Mouse (Mus musculus): ENCODE results near the gene Lrrc26. TPM values are rescaled to one million over a fixed set of nuclear protein-coding genes. Genes with fewer than 3 reads are reported as not detected.
A peak's percentile ranks its signal among the peaks of the same experiment; 100 is the strongest.

Gene Lrrc26
- total RNA-seq, 2 experiments from 2014 or later = not detected

- peak; percentile 78 to 84 for DNase-seq (ENCODE audit: low spot score in 2 of 2)
Measured at GRCm38 (mm10) chr2:25292856-25293255, 3.1 kb downstream of the Lrrc26 start.

DNA sequence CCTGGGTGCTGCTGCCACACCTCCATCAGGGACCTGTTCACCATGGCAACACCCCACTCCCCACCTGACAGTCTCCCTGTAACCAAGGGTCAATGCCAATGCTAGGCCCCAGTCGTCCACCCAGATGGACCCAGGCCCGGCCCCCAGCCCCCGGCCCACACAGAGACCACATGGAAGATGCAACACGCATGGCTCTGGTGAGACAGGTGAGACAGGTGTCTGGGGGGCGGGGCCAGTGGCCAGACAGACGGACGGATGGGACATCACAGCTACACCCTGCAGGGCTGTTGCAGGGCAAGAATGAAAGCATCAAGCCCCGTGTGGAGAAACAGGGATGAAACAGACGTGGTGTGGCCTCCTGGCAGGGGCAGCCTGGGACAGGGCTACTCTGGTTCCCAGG is 4.0 kb downstream of the Lrrc26 start:
- DNase-seq (ENCODE audit: low spot score in 2 of 2) = no peak

DNA sequence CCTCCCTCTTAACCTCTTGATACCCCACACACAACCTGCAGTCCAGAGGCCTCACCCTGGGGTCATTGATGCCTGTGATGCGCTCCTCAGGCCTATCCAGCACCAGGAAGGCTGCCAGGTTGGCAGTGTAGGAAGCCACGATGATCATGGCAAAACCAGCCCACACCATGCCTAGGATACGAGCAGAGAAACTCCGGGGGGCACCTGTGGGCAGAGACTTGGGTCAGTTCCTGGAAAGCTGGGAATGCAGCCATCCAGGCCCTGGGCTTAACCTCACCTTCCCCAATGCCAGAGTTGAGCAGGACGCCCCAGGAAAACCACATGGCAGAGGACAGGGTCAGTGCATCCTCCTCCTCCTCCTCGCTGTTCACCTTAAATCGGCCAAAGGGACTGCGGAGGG is 7.4 kb downstream of the Lrrc26 start:
- no peak for DNase-seq (ENCODE audit: low spot score in 2 of 2)

DNA sequence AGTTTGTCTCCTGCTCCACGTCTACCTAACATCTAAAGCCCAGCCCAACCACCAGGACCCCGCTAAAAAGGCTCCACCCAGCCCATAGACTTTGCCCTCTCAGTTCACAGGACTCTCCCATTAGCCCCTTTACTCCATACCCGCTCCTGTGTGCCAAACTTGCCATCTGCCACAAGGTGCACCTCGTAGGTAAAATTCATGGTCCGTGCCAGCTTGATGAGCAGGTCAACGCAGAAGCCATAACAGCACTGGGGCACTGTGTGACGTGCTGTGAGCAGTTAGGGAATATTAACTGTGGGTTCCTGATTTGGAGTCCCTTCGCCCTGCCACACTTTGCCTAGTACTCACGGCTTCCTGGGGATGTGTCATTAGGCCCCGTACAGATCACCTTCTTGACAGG is 8.3 kb downstream of the Lrrc26 start:
- DNase-seq (ENCODE audit: low spot score in 2 of 2) = no peak

GRCm38 (mm10) chr2:25303452-25303851 is 13.7 kb downstream of the Lrrc26 start:
- no peak for DNase-seq (ENCODE audit: low spot score in 2 of 2)

- no peak for DNase-seq (ENCODE audit: low spot score in 2 of 2)
Measured at GRCm38 (mm10) chr2:25303931-25304656, 14.4 kb downstream of the Lrrc26 start.

- peak; percentile 49 to 64 for DNase-seq (ENCODE audit: low spot score in 2 of 2)
Measured at GRCm38 (mm10) chr2:25304657-25305541, 15.2 kb downstream of the Lrrc26 start.

- DNase-seq (ENCODE audit: low spot score in 2 of 2) = no peak
Measured at GRCm38 (mm10) chr2:25305587-25306359, 16.1 kb downstream of the Lrrc26 start.

- no peak for DNase-seq (ENCODE audit: low spot score in 2 of 2)
Measured at GRCm38 (mm10) chr2:25310180-25310579, 20.5 kb downstream of the Lrrc26 start.

- no peak for DNase-seq (ENCODE audit: low spot score in 2 of 2)
Measured at GRCm38 (mm10) chr2:25310969-25311368, 21.3 kb downstream of the Lrrc26 start.

DNA sequence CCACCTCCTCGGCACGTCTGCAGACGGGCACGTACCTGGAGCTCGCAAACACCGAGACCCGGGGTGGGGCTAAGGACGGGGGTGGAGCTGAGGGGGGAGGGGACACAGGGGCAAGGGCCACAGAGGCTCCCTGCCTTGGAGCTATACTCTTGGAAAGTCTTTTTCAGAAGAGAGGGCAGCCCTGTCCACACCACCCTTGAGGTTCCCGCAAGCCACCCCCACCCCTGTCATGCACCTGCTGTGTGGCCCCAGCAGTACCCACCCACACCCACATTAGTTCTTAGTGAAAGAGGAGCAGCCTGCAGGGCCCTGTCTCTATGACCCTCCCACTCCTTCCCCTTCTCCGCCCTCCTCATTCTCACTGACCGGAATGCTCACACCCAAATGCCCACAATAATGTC is 21.8 kb downstream of the Lrrc26 start:
- no peak for DNase-seq (ENCODE audit: low spot score in 2 of 2)

- peak in 1 of 2 experiments; percentile 32 for DNase-seq (ENCODE audit: low spot score in 2 of 2)
Measured at GRCm38 (mm10) chr2:25318119-25318966, 28.6 kb downstream of the Lrrc26 start.

- DNase-seq (ENCODE audit: low spot score in 2 of 2) = peak; percentile 78 to 83
Measured at GRCm38 (mm10) chr2:25318971-25319773, 29.5 kb downstream of the Lrrc26 start, which contains the start of gene Grin1. Grin1 (minus strand) TSS chr2:25319187.

GRCm38 (mm10) chr2:25320084-25320483 is 30.4 kb downstream of the Lrrc26 start:
- no peak for DNase-seq (ENCODE audit: low spot score in 2 of 2)

DNA sequence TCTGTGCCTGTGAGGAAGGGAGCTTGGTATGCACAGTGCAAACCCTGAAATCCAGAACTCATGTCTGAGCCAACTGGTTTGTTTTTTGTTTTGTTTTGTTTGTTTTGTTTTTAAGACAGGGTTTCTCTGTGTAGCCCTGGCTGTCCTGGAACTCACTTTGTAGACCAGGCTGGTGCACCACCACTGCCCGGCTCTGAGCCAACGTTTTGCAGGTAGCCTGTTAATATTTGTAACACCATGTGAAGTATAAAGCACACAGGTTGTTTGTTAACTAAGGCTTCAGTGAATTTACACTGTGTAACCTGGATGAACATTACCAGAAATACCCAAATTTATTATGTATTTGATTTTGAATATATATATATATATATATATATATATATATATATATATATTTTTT is 36.3 kb downstream of the Lrrc26 start:
- DNase-seq (ENCODE audit: low spot score in 2 of 2) = no peak

GRCm38 (mm10) chr2:25328440-25328839 is 38.7 kb downstream of the Lrrc26 start:
- DNase-seq (ENCODE audit: low spot score in 2 of 2) = peak; percentile 33 to 51

GRCm38 (mm10) chr2:25331470-25331869 is 41.8 kb downstream of the Lrrc26 start:
- DNase-seq (ENCODE audit: low spot score in 2 of 2) = no peak

- peak; percentile 99 for DNase-seq (ENCODE audit: low spot score in 2 of 2)
Measured at GRCm38 (mm10) chr2:25332286-25333160, 42.8 kb downstream of the Lrrc26 start, which contains the start of gene Man1b1. Man1b1 (plus strand) TSS chr2:25332338.

GRCm38 (mm10) chr2:25333569-25333968 is 43.9 kb downstream of the Lrrc26 start:
- no peak for DNase-seq (ENCODE audit: low spot score in 2 of 2)

All from layer of hippocampus, postnatal 10 days (tissue).